Mouse (Mus musculus): ENCODE data around the gene Catsper2. TPM values are rescaled to one million over a fixed set of nuclear protein-coding genes. Genes with fewer than 3 reads are reported as not detected.

Catsper2 gene
- total RNA-seq, 2 experiments from 2014 or later, result 2.2 to 2.6 TPM

DNA sequence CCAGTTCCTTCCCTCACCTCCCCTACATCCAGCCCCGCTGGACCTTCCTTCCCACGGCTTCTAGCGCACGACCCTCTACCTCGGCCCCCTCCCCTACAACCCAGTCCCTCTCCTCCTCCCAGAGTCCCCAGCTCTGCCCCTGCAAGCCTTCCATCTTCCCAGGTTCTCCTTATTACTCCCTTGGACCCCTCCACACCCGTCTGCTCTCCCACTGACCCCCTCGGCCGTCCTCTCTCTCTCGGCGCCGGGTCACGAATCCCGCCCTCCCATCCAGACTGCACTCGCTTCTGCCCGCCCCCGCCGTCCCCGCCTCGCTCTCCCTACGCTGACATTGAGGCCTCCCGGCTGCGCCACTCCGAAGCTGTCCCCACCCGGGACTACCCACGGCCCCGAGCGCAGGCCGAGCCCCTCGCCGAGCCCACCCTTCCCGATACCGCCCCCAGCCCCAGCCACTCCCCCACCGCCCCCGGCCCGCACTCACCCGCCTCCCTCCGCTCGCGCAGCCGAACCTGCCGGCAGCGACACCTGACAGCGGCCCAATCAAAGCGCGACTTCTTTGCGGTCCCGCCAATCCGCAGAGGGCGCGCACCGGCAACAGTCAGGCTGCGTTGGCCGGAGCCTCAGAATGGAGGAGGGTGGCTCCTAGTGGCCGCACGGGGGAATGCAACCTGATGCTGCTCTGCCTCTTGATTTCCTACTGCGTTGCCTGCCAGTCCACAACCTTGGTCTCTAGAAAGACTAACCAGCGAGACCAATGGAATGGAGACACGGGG, 58.6 kb downstream of the Catsper2 start, which contains the start of gene Ppip5k1:
Ppip5k1 (minus strand) TSS at position 577 of the 773 bp plus-strand sequence.
- DNase-seq (ENCODE audit: low spot score in 2 of 2), result peak; percentile 95 to 96

DNA sequence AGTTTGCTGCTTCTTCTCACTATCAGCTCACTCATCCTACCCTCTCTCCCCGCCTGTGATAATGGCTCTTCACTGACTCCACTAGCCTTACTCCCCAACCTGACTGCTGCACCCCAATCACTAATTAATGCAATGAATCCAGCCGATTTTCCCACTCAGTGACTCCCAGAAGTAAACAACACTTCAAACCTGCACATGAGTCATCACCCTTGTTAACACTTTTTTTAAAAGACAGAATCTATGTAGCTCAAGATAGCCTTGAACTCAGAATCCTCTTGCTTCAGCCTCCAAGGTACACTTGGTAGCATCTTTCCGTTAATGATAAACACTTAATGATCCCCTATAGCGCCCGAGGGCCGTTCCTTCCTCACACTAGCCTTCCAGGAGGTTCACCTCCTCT, 59.2 kb downstream of the Catsper2 start:
- DNase-seq (ENCODE audit: low spot score in 2 of 2), result no peak

DNA sequence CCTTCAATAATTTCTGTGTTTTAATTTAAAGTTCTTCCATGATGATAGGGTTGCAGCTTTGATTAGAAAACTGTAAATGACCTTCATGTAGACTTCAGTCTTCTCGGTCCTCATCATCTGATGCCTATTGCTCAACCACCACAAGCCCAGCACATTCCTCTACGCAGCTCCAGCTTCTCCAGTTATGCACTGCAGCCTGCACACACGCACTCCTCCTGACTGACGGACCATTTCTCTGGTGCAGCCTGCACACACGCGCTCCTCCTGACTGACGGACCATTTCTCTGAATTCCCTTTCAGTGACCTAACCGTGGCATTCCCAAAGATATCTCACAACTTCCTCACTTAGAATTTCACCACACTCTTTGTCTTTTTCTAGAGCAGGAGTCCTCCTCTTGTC, 60.4 kb downstream of the Catsper2 start:
- DNase-seq (ENCODE audit: low spot score in 2 of 2), result no peak

Small RNA genes within 50 kb of the gene (microRNA-seq; reads per million reads assigned to microRNA genes)
- gene Gm22953 (ENCODE audit: borderline number of aligned reads in 2 of 2), result 0 reads per million in 2 experiments

Other genes with a start within 250 kb of the Catsper2 start
- gene Tubgcp4, start 243.1 kb downstream of the Catsper2 start, total RNA-seq (2021), result 10 to 100 TPM; 44.7 to 45.0 TPM
- gene Zscan29, start 242.7 kb downstream of the Catsper2 start, total RNA-seq (2021), result 10 to 100 TPM; 16.4 to 19.8 TPM
- gene Trp53bp1, start 142.4 kb downstream of the Catsper2 start, total RNA-seq (2021), result 10 to 100 TPM; 61.6 to 69.8 TPM
- gene Map1a, start 124.2 kb downstream of the Catsper2 start, total RNA-seq (2021), result 1 to 10 TPM; 6.5 to 7.6 TPM
- 10 to 100 TPM; 49.3 to 80.6 TPM for gene Ppip5k1, start 58.4 kb downstream of the Catsper2 start, total RNA-seq (2021)
- gene Ckmt1, start 56.1 kb downstream of the Catsper2 start, total RNA-seq (2021), result 10 to 100 TPM in 1 of 2 experiments, 1 to 10 TPM in 1; 6.9 to 12.0 TPM
- gene Strc, start 26.6 kb downstream of the Catsper2 start, total RNA-seq (2021), result under 1 TPM; 0.03 to 0.22 TPM
- 100 to 1,000 TPM; 355 to 437 TPM for gene Pdia3, start within 50 bp of the Catsper2 start, total RNA-seq (2021)
- under 1 TPM; 0.17 to 0.35 TPM for gene Ell3, start 30.5 kb upstream of the Catsper2 start, total RNA-seq (2021)
- 100 to 1,000 TPM; 363 to 372 TPM for gene Serf2, start 35.4 kb upstream of the Catsper2 start, total RNA-seq (2021)
- gene Hypk, start 39.5 kb upstream of the Catsper2 start, total RNA-seq (2021), result 10 to 100 TPM; 20.9 to 43.7 TPM
- gene Serinc4, start 43.0 kb upstream of the Catsper2 start, total RNA-seq (2021), result under 1 TPM in 1 of 2 experiments, not detected in 1; 0.19 TPM
- 10 to 100 TPM; 39.8 to 45.1 TPM for gene Mfap1b, start 60.3 kb upstream of the Catsper2 start, total RNA-seq (2021)
- 10 to 100 TPM; 32.0 to 34.5 TPM for gene Mfap1a, start 92.9 kb upstream of the Catsper2 start, total RNA-seq (2021)
- gene Wdr76, start 92.9 kb upstream of the Catsper2 start, total RNA-seq (2021), result 1 to 10 TPM; 2.3 to 2.8 TPM

All from adrenal gland, adult 18-20 months (tissue).